Mouse (Mus musculus) left cerebral cortex, adult 18-20 months (tissue): ENCODE data around the gene Cdk4. TPM values are rescaled to one million over a fixed set of nuclear protein-coding genes. Genes with fewer than 3 reads are reported as not detected.

Experiments
- DNase-seq, 2 experiments: peaks; one replicate each; pipeline ENCODE4 v3.0.0; 2021 to 2022; ENCODE audit warnings: low spot score in 2 of 2, mixed read lengths in 1 of 2
- long read RNA-seq, 2 experiments: library from polyadenylated mRNA; stranded (forward); transcript quantifications; one replicate each; pipeline ENCODE4 v2.0.0; 2021
- total RNA-seq, 2 experiments: library from RNA; stranded (reverse); gene quantifications; 2 replicates each; pipeline ENCODE4 v1.2.3; 2021

Gene Cdk4
- 10 to 100 TPM; 67.9 to 71.8 TPM for total RNA-seq
- long read RNA-seq, experiment 1, transcript Cdk4-201 (8 exons, 2,053 nt), result major isoform, 41 of 55 reads
- long read RNA-seq, experiment 1, partial matches to known transcripts, result 6 of 55 reads
- long read RNA-seq, experiment 1, other reads (novel, unspliced or antisense), result 7 of 55 reads
- long read RNA-seq, experiment 2, transcript Cdk4-207 (7 exons, 2,038 nt), result minor isoform, 6 of 56 reads
- long read RNA-seq, experiment 2, transcript Cdk4-201 (8 exons, 2,053 nt), result major isoform, 36 of 56 reads
- long read RNA-seq, experiment 2, partial matches to known transcripts, result 5 of 56 reads
- long read RNA-seq, experiment 2, other reads (novel, unspliced or antisense), result 9 of 56 reads

DNA sequence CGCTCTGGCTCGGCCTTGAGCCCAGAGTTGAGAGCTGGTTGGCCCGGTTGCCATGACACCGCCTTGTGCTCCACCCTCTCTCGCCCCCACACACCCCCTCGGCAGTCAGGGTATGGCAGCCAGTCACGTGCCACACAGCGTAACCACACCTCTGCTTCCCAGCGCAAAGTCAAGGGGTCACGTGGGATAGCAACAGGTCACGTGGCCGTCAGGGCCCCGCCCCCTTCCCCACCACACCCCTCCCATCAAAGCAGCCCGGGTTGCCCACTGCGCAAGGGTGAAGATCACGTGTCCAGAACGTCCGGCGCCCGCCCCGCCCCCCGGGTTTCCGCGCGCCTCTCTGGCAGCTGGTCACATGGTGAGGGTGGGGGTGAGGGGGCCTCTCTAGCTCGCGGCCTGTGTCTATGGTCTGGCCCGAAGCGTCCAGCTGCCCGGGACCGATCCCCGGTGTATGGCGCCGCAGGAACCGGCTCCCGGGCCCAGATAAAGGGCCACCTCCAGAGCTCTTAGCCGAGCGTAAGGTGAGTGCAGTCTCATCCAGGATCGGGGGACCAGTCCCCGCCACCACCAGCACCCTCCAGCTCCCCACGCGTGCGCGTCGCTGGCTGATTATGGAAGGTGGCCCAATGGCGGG is at the start of gene Cdk4:
Gene Cdk4 (plus strand): TSS at position 296 of the 634 bp plus-strand sequence.
- peak; percentile 97 to 98 for DNase-seq

GRCm38 (mm10) chr10:127016488-127016887 is 46.8 kb upstream of the Cdk4 start:
- DNase-seq, result no peak

DNA sequence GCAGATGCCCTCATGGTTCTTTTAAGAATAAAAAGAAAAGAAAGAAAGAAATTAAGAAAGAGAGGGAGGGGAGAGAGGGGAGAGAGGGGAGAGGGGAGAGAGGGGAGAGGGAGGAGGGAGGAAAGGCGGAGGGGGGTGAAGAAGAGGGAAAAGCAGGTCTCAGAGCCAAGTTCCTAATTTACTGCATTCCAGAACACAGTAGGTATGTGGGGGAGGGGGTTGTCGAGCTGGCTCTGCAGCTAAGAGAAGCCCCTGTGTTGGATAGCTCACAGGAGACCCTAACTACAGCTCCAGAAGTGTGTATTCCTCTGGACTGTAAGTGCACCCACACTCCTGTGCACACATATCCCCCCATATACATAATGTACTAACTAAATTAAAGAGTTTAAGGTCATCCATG is 46.3 kb upstream of the Cdk4 start:
- DNase-seq, result no peak

DNA sequence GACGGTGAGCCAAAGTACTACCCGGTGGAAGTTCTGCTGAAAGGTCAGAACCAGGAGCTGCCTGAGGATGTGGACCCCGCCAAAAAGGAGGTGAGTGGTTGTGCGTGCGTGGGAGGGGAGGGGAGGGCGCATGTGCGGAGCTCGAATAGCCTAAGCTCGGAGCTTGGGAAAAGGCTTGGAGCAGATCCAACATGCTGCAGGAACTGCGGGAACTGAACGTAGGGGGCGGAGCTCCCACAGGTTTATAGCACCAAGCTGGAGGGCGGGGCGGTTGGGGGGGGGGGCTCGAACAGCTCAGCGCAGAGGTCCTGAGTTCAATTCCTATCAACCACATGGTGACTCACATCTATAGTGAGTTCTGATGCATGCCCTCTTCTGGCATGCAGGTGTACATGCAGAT is 44.9 kb upstream of the Cdk4 start:
- DNase-seq, result no peak

DNA sequence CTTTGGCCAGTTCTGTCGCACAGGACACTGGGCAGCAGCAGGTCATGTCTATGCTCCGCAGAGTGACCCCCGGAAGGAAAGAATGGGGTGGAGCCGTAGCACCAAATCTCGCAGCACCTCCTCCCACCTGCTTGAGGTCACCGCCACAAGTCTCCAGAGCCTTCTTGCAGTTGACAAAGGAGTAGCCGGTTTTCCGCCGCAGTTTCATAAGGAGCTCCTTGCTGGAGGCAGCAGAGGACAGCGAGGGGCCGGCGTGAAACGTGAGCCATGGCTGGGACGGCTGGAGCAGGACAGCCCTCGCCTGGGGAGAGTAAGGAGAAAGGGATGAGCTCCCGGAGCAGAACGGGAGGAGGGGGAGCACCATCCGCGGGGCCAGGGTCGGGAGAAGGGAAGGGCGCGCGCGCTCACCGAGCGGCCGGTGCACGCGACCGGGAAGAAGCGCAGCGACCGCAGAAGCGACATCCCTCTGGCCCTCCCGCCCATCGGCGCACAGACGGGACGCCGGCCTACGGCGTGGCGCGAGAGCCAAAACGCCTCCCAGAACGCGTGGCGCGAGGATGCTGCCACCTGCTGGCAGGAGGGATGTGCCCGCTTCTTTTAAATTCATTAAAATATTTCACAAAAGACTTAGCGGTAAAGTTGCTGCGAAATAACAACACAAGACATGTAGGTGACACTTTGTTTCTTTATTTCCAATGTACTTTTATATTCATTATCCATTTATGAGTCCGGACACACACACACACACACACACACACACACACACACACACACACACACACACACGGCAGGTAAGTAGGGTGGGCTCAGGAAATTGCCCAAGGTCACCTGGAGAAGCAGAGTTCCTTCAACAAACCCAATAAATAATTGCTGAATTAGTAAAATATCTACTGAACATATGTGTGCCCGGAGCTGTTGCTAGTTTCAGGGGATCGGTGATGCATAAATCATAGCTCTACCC is 32.7 kb upstream of the Cdk4 start, which contains the start of gene Tsfm:
Gene Tsfm (minus strand): TSS at position 505 of the 961 bp plus-strand sequence.
- DNase-seq, result peak; percentile 92 to 96

DNA sequence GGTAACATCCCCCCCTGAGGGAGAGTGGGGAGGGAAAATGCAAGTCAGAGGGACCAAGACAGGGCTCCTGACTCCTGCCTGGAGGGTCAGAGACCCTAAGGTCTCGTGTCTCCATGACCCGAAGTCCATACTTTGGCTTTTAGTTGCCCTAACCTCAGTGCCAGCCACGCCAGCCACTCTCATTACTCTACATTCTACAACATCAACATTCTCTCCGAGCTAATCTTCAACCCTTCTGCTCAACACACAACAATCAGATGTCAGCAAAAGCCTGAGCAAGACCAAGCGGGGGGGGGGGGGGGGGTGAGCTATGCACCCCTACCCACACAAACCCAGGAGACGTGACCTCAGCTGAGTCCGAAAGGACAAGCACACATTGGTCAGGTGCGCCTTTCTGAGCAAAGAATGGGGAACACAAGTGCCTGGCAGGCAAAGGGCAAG is 30.0 kb upstream of the Cdk4 start:
- DNase-seq, result no peak

- no peak for DNase-seq
Observed at GRCm38 (mm10) chr10:127036273-127036672, 27.1 kb upstream of the Cdk4 start.

DNA sequence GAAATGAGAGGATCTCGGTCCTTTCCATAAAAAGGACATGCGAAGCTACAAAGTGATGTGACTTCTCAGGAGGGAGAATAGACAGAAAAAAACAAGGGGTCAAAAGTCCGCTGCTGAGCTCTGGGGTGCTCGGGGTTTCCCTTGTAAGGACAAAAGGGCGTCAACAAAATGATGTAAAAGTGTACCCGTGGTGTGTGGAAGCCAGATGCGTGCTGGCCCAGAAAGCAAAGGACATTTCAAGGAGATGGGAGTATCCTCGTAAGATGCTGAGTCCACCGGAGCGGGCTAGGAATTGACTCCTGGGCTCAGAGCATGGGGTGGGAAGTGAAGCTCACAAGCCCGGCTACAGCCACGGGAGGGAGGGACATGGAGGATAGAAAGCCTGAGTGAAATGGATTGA is 25.7 kb upstream of the Cdk4 start:
- no peak for DNase-seq

DNA sequence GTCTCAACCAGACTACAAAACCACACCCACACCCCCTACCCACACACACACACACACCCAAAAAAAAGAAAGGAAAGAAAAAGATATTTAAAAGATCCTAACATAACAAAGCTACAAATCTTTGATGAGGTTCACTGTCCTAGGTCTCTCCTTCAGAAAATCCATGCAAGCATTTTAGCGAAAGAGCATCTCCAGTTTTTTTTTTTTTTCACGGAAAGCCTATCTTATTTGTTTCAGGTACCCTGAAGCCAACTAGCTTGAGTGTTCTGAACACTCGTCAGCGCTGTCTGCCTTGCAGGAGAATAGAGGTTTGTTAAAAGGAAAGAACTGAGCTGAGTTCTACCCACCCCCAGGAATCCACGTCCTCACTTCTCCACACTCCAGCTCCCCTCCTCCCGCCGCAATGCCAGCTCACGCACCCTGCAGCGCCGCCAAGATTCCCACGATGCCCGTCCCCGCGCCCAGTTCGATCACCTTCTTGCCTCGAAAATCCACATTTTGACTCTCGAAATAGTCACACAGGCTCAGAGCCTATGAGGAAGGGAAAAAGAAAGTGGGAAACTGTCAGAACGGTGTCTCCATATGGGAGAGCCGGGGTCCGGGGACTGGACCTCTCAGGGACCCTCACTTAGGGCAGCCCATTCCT is 22.6 kb upstream of the Cdk4 start:
- DNase-seq, result peak; percentile 52 to 72

GRCm38 (mm10) chr10:127041274-127041766 is 22.0 kb upstream of the Cdk4 start, which contains the start of the genes Mettl1 and Eef1akmt3:
TSS of gene Mettl1 (plus strand) at chr10:127041414.
TSS of gene Eef1akmt3 (minus strand) at chr10:127041513.
- peak; percentile 24 to 53 for DNase-seq

- DNase-seq, result peak; percentile 87 to 92
Observed at GRCm38 (mm10) chr10:127041774-127042338, 21.5 kb upstream of the Cdk4 start.

DNA sequence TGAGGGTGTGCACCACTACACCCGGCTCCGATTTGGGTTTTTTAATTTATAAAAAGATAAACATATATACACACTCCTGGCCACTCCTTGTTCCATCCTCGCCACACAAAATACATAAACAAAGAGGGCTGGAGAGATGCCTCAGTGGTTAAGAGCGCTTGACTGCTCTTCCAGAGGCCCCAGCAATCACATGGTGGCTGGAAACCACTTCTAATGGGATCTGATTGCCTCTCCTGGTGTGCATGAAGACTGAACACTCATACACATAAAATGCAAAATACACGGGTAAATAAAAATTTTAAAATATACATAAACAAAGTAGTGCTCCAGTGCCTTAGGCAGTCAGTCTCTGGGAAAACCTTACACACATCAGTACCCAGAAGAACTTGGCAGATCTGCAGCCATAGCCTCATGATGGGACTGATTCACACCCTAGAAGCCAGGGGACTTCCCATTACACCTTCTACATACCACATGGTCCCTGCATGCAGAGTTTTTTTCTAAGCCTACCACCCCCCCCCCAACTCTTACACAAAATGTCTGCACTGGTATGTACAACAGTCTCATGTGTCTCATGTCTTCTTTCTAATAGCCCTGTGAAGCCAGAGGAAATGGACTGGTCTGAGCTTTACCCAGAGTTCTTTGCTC is 20.7 kb upstream of the Cdk4 start:
- DNase-seq, result no peak

- DNase-seq, result no peak
Observed at GRCm38 (mm10) chr10:127043187-127043586, 20.1 kb upstream of the Cdk4 start.

GRCm38 (mm10) chr10:127047954-127048353 is 15.4 kb upstream of the Cdk4 start, which contains the start of gene Cyp27b1:
TSS of gene Cyp27b1 (plus strand) at chr10:127048250.
- DNase-seq, result no peak

DNA sequence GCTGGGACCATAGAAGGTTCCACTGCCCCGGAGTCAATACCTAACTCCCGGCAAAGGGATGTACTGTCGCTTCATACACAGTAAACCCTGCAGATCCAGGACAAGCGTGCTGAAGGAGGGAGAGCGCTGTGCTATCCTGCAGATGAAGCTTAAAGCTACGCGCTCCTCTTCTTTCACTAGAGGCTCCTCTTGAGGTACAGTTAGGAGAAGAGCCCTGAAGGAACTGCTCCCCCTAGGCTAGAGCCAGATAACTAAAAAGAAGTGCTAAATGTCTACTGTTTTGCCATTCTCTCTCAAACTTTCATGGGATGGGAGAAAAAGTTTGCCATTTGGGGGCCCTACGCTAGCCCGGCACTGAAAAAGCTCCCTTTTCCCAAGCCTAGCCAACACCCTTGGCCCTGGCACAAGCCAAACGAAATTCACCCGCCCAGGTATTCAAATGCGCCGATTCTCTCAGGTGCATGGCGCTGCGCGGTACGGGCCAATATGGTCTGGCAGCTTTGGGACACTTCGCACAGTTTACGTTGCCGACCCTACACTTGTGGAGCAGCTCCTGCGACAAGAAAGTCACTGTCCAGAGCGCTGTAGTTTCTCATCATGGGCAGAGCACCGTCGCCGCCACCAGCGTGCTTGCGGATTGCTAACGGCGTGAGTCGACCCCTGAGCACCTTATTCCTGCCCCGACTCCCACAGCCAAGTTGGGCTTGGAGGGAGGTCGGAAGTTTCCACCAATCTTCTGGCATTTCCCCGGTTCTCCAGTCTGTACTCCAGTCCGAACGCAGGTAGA is 14.5 kb upstream of the Cdk4 start:
- DNase-seq, result no peak

DNA sequence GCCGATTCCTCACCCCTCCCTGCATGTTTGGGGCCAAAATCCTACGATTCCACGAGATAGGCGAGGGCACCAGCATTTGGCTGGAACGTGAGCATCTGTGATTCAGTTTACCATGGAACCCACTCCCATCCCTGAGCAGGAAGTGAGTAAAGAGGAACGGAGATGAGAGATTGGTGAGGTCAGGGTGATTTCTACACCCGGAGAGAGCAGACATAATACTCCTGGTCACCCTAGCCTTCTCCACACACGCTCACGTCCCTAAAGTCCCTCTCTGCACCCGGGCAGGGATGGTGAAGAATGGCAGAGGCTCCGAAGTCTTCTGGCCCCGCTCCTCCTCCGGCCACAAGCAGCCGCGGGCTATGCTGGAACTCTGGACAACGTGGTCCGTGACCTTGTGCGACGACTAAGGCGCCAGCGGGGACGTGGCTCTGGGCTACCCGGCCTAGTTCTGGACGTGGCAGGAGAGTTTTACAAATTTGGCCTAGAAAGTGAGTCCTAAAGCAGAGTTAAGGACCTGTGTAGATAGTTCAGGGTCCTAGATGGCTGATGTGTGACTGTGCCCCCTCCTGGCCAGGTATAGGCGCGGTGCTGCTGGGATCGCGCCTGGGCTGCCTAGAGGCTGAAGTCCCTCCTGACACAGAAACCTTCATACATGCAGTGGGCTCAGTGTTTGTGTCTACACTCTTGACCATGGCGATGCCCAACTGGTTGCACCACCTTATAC is 13.8 kb upstream of the Cdk4 start:
- DNase-seq, result no peak

- DNase-seq, result no peak
Observed at GRCm38 (mm10) chr10:127050119-127050474, 13.2 kb upstream of the Cdk4 start.

- DNase-seq, result no peak
Observed at GRCm38 (mm10) chr10:127054646-127055045, 8.7 kb upstream of the Cdk4 start.
